Mouse (Mus musculus): ENCODE results near the gene Ifnar1. TPM values are rescaled to one million over a fixed set of nuclear protein-coding genes. Genes with fewer than 3 reads are reported as not detected.
A peak's percentile ranks its signal among the peaks of the same experiment; 100 is the strongest.

Ifnar1 gene
- polyA plus RNA-seq, 1 experiment: 19.6 TPM

DNA sequence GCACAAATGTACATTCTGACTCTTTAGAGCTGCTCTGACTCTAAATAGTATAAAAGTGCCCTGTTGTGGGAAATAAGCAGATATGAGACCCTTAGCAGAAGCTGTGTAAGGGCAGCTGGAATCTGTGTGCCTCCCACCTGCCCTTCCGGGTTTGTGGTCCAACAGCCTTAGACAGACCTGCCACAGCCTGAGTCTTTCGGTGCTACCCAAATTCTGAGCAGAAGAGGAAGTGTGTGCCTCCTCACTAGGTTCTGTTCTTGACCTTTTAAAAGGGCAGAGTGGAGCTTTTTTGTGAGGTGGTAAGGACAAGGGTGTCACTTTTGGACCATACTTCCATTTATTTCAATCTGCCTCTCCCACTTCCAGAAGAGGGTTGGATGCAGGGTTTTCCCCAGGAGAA, 33.1 kb upstream of the Ifnar1 start:
- Histone ChIP-seq H3K4me1 (ENCODE audit: control insufficient read depth, insufficient read depth, insufficient read length, low read length) (peaks cover 21% of the 10 kb centered on the region), H3K27ac (replicated peaks; ENCODE audit: low read depth, low read length) (peak overlapping the region; percentile 86), H3K4me3 (ENCODE audit: insufficient read depth, low read depth, low read length) (no peak overlapping the region)

DNA sequence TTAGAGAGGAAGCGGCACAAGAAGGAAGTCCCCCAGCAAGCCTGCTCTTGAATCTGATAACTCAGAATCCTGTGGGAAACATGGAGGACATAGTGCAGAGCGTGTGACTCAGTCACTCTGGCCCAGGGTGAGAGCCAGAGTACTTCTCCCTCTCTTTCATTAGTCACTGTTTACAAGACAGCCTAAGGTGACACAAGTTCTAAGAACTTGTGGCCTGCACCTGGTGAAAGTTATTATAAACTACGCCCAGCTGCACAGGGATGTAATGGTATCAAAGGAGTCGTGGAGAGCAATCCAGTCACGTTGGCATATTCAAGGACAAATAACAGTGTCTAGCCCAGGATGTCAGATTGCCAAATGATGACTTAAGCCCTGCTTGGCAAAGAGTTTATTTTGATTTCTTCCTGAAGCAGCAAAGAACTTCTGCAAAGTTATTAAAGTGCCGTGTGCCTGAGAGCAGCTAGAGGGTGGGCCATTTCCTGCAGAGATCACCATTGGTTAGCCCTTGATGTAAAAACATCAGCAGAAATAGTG, 32.6 kb upstream of the Ifnar1 start:
- Histone ChIP-seq H3K4me3 (ENCODE audit: insufficient read depth, low read depth, low read length) (no peak overlapping the region), H3K27ac (replicated peaks; ENCODE audit: low read depth, low read length) (peak overlapping the region; percentile 86), H3K4me1 (ENCODE audit: control insufficient read depth, insufficient read depth, insufficient read length, low read length) (peaks cover 21% of the 10 kb centered on the region)

DNA sequence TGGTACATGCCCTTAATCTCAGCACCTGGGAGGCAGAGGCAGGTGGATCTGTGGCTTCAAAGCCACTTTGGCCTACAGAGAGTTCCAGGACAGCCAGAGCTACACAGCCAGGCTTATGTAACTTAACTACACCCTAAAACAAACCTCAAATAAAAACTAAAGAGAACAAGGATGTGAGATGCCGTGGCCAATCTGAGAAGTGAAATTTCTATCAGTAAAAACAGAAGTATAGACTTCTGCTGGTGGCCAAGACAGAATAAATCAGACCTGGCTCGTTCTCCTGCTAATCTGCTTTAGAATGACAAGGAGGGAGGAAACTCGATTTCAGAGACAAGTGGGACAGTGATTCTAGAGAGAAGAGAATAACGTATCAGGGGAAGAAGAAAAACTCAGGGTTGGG, 29.2 kb upstream of the Ifnar1 start:
- Histone ChIP-seq H3K4me3 (ENCODE audit: insufficient read depth, low read depth, low read length) (no peak overlapping the region), H3K27ac (replicated peaks; ENCODE audit: low read depth, low read length) (peak overlapping the region; percentile 96), H3K4me1 (ENCODE audit: control insufficient read depth, insufficient read depth, insufficient read length, low read length) (peaks cover 32% of the 10 kb centered on the region)

DNA sequence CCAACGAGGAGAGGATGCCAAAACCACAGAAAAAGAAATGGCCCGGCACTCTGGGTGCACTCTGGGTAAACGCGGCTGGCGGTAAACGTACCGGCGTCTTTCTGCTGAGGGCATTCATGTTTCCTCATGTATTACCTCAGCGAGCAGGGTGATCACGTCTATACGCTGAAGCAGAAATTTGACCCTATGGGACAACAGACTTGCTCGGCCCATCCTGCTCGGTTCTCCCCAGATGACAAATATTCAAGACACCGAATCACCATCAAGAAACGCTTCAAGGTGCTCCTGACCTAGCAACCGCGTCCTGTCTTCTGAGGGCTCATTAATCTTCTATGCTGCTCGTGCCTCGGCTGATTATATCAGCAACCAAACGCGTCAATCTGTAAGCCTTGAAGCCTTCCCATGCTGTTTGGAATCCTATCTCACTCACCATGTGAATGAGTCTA, 26.7 kb upstream of the Ifnar1 start:
- Histone ChIP-seq H3K4me1 (ENCODE audit: control insufficient read depth, insufficient read depth, insufficient read length, low read length) (peaks cover 33% of the 10 kb centered on the region), H3K27ac (replicated peaks; ENCODE audit: low read depth, low read length) (no peak overlapping the region), H3K4me3 (ENCODE audit: insufficient read depth, low read depth, low read length) (no peak overlapping the region)

GRCm38 (mm10) chr16:91458976-91459375, 26.1 kb upstream of the Ifnar1 start:
- H3K27ac ChIP-seq (replicated peaks; ENCODE audit: low read depth, low read length): no peak overlapping the region
- no peak overlapping the region for H3K4me3 ChIP-seq (ENCODE audit: insufficient read depth, low read depth, low read length)
- H3K4me1 ChIP-seq (ENCODE audit: control insufficient read depth, insufficient read depth, insufficient read length, low read length): peaks cover 35% of the 10 kb centered on the region

- H3K4me1 ChIP-seq (ENCODE audit: control insufficient read depth, insufficient read depth, insufficient read length, low read length): peaks cover 39% of the 10 kb centered on the region
- H3K27ac ChIP-seq (replicated peaks; ENCODE audit: low read depth, low read length): no peak overlapping the region
- no peak overlapping the region for H3K4me3 ChIP-seq (ENCODE audit: insufficient read depth, low read depth, low read length)
Observed at GRCm38 (mm10) chr16:91459396-91459795, 25.6 kb upstream of the Ifnar1 start.

DNA sequence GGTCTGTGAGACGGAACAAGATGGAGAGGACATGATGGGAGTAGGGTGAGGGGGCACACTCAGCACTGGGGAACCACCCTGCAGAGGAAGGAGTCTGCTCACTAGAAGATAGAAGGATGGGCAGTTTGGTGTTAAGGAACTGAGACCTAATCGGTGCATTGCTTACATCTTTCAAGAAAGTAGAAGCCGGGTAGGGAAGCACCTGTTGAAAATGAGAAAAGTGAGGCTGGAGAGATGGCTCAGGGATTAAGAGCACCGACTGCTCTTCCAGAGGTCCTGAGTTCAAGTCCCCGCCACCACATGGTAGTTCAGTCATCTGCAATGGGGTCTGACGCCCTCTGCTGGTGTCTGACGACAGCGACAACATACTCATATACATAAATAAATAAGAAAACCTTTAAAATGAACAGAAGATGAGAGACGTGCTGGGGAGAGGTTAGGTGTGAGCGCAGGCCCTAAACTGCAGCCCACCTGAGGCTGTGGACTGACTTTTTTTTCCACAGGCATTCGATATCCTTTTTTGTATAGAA, 25.1 kb upstream of the Ifnar1 start:
- Histone ChIP-seq H3K4me3 (ENCODE audit: insufficient read depth, low read depth, low read length) (no peak overlapping the region), H3K27ac (replicated peaks; ENCODE audit: low read depth, low read length) (peak overlapping the region; percentile 71; the same call in 1 of the 2 replicates), H3K4me1 (ENCODE audit: control insufficient read depth, insufficient read depth, insufficient read length, low read length) (peaks cover 40% of the 10 kb centered on the region)

DNA sequence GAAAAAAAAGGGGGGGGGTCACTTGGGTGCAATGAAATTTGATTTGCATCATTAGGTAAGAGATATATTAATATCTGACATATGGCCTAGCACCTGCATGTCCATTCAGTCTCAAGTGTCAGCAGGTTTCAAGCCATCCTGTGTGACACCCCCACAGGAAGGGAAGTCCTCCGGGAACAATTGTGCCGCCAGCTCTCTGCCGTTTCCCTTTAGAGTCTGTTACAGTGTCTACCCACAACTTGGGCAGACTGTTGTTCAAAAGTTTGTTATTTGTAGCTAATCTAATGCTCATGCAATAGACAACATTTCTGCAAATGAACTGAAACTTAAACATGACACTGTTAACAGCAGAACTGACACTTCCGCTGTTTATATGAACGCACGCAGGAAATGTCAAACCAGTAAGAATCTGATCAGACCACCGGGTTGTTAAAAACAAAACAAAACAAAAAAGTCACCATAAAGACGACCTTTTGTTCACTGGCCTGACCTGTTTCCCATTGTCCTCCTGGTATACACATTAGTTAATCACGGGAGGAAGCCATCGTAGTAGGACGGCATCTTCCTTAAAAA, 23.9 kb upstream of the Ifnar1 start:
- peak overlapping the region; percentile 11 for H3K4me3 ChIP-seq (ENCODE audit: insufficient read depth, low read depth, low read length)
- peaks cover 36% of the 10 kb centered on the region for H3K4me1 ChIP-seq (ENCODE audit: control insufficient read depth, insufficient read depth, insufficient read length, low read length)
- peak overlapping the region; percentile 71 for H3K27ac ChIP-seq (replicated peaks; ENCODE audit: low read depth, low read length)

GRCm38 (mm10) chr16:91461773-91462181, 23.3 kb upstream of the Ifnar1 start:
- peak overlapping the region; percentile 97 for H3K27ac ChIP-seq (replicated peaks; ENCODE audit: low read depth, low read length)
- peaks cover 34% of the 10 kb centered on the region for H3K4me1 ChIP-seq (ENCODE audit: control insufficient read depth, insufficient read depth, insufficient read length, low read length)
- 0 out of 2 replicates have a peak overlapping the region, but pooled peaks have one; percentile 13 for H3K4me3 ChIP-seq (ENCODE audit: insufficient read depth, low read depth, low read length)

DNA sequence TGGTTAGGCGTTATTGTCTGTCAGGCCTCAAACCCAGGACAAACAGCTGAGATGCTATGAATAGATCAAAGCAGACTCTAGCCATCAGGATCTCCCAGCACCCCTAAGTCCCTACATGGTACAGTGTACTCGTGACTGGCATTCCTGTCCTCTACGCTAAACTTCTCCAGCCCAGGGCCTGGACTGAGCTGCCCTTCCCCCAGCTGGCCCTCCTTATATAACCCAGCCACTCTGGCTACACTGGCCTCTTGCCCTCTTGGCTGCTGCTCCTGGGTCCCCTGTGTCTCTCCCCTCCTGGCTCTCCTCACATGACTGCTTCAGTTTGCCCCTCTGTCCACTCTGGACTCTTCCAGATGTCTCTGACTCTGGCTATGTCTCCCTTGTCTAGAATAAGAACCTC, 22.4 kb upstream of the Ifnar1 start:
- Histone ChIP-seq H3K4me1 (ENCODE audit: control insufficient read depth, insufficient read depth, insufficient read length, low read length) (peaks cover 34% of the 10 kb centered on the region), H3K4me3 (ENCODE audit: insufficient read depth, low read depth, low read length) (no peak overlapping the region), H3K27ac (replicated peaks; ENCODE audit: low read depth, low read length) (peak overlapping the region; percentile 94)

DNA sequence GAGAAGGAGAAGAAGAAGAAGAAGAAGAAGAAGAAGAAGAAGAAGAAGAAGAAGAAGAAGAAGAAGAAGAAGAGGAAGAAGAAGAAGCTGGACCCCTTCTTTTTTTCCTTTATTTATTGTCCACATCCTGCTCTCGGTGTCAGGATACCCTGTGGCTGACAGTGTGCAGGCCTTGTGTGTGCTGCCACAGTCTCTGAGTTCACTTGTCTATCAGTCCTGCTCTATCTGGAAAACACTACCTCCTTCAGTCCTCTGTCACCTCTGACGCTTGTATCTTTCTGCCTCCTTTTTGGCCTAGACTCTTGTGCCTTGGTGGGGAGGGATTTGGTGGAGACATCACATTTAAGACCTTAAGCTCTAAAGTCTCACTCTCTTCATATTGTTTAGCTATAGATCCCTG, 21.6 kb upstream of the Ifnar1 start:
- Histone ChIP-seq H3K4me1 (ENCODE audit: control insufficient read depth, insufficient read depth, insufficient read length, low read length) (peaks cover 34% of the 10 kb centered on the region), H3K4me3 (ENCODE audit: insufficient read depth, low read depth, low read length) (no peak overlapping the region), H3K27ac (replicated peaks; ENCODE audit: low read depth, low read length) (peak overlapping the region; percentile 94)

DNA sequence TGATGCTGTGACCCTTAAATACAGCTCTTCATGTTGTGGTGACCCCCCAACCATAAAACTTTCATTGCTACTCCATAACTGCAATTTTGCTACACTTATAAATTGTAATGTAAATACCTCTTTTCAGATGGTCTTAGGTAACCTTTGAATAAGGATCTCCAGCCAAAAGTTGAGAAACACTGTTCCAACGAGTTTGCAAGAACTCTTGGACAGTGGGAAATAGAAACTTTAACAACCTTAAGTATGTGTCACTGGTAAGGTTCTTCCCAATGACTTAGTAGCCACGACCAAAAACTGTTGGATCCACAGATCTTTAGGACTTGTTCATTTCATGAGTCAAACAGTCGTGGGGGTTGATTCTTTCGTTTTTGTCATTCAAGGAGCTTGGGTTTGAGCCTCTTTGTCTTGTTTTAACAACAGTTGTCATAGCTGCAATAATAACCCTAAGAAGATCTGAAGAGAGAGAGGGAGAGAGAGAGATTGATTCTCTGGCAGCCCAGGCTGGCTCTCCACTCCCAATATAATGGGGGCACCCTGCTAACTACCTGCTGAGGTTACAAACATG, 21.1 kb upstream of the Ifnar1 start:
- peak overlapping the region; percentile 94 for H3K27ac ChIP-seq (replicated peaks; ENCODE audit: low read depth, low read length)
- peak overlapping the region; percentile 68 for H3K4me3 ChIP-seq (ENCODE audit: insufficient read depth, low read depth, low read length)
- peaks cover 34% of the 10 kb centered on the region for H3K4me1 ChIP-seq (ENCODE audit: control insufficient read depth, insufficient read depth, insufficient read length, low read length)

GRCm38 (mm10) chr16:91464594-91465504, 20.2 kb upstream of the Ifnar1 start:
- Histone ChIP-seq H3K27ac (replicated peaks; ENCODE audit: low read depth, low read length) (peak overlapping the region; percentile 94), H3K4me3 (ENCODE audit: insufficient read depth, low read depth, low read length) (peak overlapping the region; percentile 68), H3K4me1 (ENCODE audit: control insufficient read depth, insufficient read depth, insufficient read length, low read length) (peaks cover 32% of the 10 kb centered on the region)

GRCm38 (mm10) chr16:91465505-91466240, 19.4 kb upstream of the Ifnar1 start:
- Histone ChIP-seq H3K27ac (replicated peaks; ENCODE audit: low read depth, low read length) (no peak overlapping the region; the same call in 1 of the 2 replicates), H3K4me3 (ENCODE audit: insufficient read depth, low read depth, low read length) (peak overlapping the region; percentile 63)

More at GRCm38 (mm10) chr16:91465505-91466240, 19.4 kb upstream of the Ifnar1 start:
- H3K4me1 ChIP-seq (ENCODE audit: control insufficient read depth, insufficient read depth, insufficient read length, low read length): peaks cover 25% of the 10 kb centered on the region

Measured in brown adipose tissue, adult 24 weeks (tissue).